Mouse (Mus musculus): ENCODE data around the gene Pla2g4b. TPM values are rescaled to one million over a fixed set of nuclear protein-coding genes. Genes with fewer than 3 reads are reported as not detected.

Pla2g4b gene
- polyA plus RNA-seq, 1 experiment from 2014 or later = 1.6 TPM

- DNase-seq (ENCODE audit: low spot score) (no peak), ATAC-seq (ENCODE audit: insufficient read depth, low FRiP score, low TSS enrichment) (no peak)
- H3K27me3 ChIP-seq (ENCODE audit: control insufficient read depth, insufficient read depth, low read length) = no peaks in the 10 kb centered on the region
- no peak overlapping the region for H3K4me2 ChIP-seq (ENCODE audit: low read depth)
- H3K9ac ChIP-seq (ENCODE audit: low read length) = no peak overlapping the region
- no peaks in the 10 kb centered on the region for H3K36me3 ChIP-seq (ENCODE audit: control insufficient read depth, insufficient read depth, low read length)
- H3K9me3 ChIP-seq (ENCODE audit: control insufficient read depth, low read length) = no peaks in the 10 kb centered on the region
- no peaks in the 10 kb centered on the region for H3K4me1 ChIP-seq (ENCODE audit: control insufficient read depth, insufficient read depth, low read length)
- WGBS = 70% methylated on average over 4 of the region's 4 CpGs
- H3K4me3 ChIP-seq (ENCODE audit: low read depth, low read length) = no peak overlapping the region
- H3K27ac ChIP-seq (ENCODE audit: low read depth, low read length) = no peak overlapping the region
Observed at GRCm38 (mm10) chr2:120008672-120009071, 24.5 kb upstream of the Pla2g4b start.

GRCm38 (mm10) chr2:120011462-120012200 lies 21.6 kb upstream of the Pla2g4b start:
- DNase-seq (ENCODE audit: low spot score) (peak; percentile 39), ATAC-seq (ENCODE audit: insufficient read depth, low FRiP score, low TSS enrichment) (no peak)
- Histone ChIP-seq H3K4me1 (ENCODE audit: control insufficient read depth, insufficient read depth, low read length) (no peaks in the 10 kb centered on the region), H3K36me3 (ENCODE audit: control insufficient read depth, insufficient read depth, low read length) (no peaks in the 10 kb centered on the region), H3K27ac (ENCODE audit: low read depth, low read length) (no peak overlapping the region), H3K4me2 (ENCODE audit: low read depth) (no peak overlapping the region), H3K27me3 (ENCODE audit: control insufficient read depth, insufficient read depth, low read length) (no peaks in the 10 kb centered on the region), H3K4me3 (ENCODE audit: low read depth, low read length) (no peak overlapping the region), H3K9ac (ENCODE audit: low read length) (no peak overlapping the region), H3K9me3 (ENCODE audit: control insufficient read depth, low read length) (no peaks in the 10 kb centered on the region)
- WGBS = 82% methylated on average over 8 of the region's 8 CpGs

GRCm38 (mm10) chr2:120012924-120013323 lies 20.3 kb upstream of the Pla2g4b start:
- no peak overlapping the region for H3K27ac ChIP-seq (ENCODE audit: low read depth, low read length)
- H3K36me3 ChIP-seq (ENCODE audit: control insufficient read depth, insufficient read depth, low read length) = no peaks in the 10 kb centered on the region
- ATAC-seq (ENCODE audit: insufficient read depth, low FRiP score, low TSS enrichment) (no peak), DNase-seq (ENCODE audit: low spot score) (no peak)
- H3K27me3 ChIP-seq (ENCODE audit: control insufficient read depth, insufficient read depth, low read length) = no peaks in the 10 kb centered on the region
- H3K9me3 ChIP-seq (ENCODE audit: control insufficient read depth, low read length) = no peaks in the 10 kb centered on the region
- H3K4me3 ChIP-seq (ENCODE audit: low read depth, low read length) = no peak overlapping the region
- no peak overlapping the region for H3K4me2 ChIP-seq (ENCODE audit: low read depth)
- no peak overlapping the region for H3K9ac ChIP-seq (ENCODE audit: low read length)
- 88% methylated on average over 13 of the region's 13 CpGs for WGBS
- H3K4me1 ChIP-seq (ENCODE audit: control insufficient read depth, insufficient read depth, low read length) = no peaks in the 10 kb centered on the region

- no peaks in the 10 kb centered on the region for H3K4me1 ChIP-seq (ENCODE audit: control insufficient read depth, insufficient read depth, low read length)
- H3K4me2 ChIP-seq (ENCODE audit: low read depth) = no peak overlapping the region
- ATAC-seq (ENCODE audit: insufficient read depth, low FRiP score, low TSS enrichment) = no peak
- no peak overlapping the region for H3K27ac ChIP-seq (ENCODE audit: low read depth, low read length)
- WGBS = 99% methylated on average over 2 of the region's 2 CpGs
- no peak overlapping the region for H3K9ac ChIP-seq (ENCODE audit: low read length)
- DNase-seq (ENCODE audit: low spot score) = no peak
- no peaks in the 10 kb centered on the region for H3K27me3 ChIP-seq (ENCODE audit: control insufficient read depth, insufficient read depth, low read length)
- no peak overlapping the region for H3K4me3 ChIP-seq (ENCODE audit: low read depth, low read length)
- H3K9me3 ChIP-seq (ENCODE audit: control insufficient read depth, low read length) = no peaks in the 10 kb centered on the region
- H3K36me3 ChIP-seq (ENCODE audit: control insufficient read depth, insufficient read depth, low read length) = no peaks in the 10 kb centered on the region
Observed at GRCm38 (mm10) chr2:120013831-120014486, 19.3 kb upstream of the Pla2g4b start.

GRCm38 (mm10) chr2:120015882-120016281 lies 17.3 kb upstream of the Pla2g4b start:
- no peak for ATAC-seq (ENCODE audit: insufficient read depth, low FRiP score, low TSS enrichment)
- H3K4me1 ChIP-seq (ENCODE audit: control insufficient read depth, insufficient read depth, low read length) = no peaks in the 10 kb centered on the region
- H3K9me3 ChIP-seq (ENCODE audit: control insufficient read depth, low read length) = no peaks in the 10 kb centered on the region
- no peak overlapping the region for H3K9ac ChIP-seq (ENCODE audit: low read length)
- no peak overlapping the region for H3K4me2 ChIP-seq (ENCODE audit: low read depth)
- DNase-seq (ENCODE audit: low spot score) = no peak
- 91% methylated on average over 4 of the region's 4 CpGs for WGBS
- H3K4me3 ChIP-seq (ENCODE audit: low read depth, low read length) = no peak overlapping the region
- H3K27ac ChIP-seq (ENCODE audit: low read depth, low read length) = no peak overlapping the region
- peaks cover 4% of the 10 kb centered on the region; the same call in 1 of the 2 replicates for H3K36me3 ChIP-seq (ENCODE audit: control insufficient read depth, insufficient read depth, low read length)
- no peaks in the 10 kb centered on the region for H3K27me3 ChIP-seq (ENCODE audit: control insufficient read depth, insufficient read depth, low read length)

- ATAC-seq (ENCODE audit: insufficient read depth, low FRiP score, low TSS enrichment) (no peak), DNase-seq (ENCODE audit: low spot score) (no peak)
- Histone ChIP-seq H3K4me3 (ENCODE audit: low read depth, low read length) (no peak overlapping the region), H3K27ac (ENCODE audit: low read depth, low read length) (no peak overlapping the region), H3K9ac (ENCODE audit: low read length) (no peak overlapping the region), H3K4me1 (ENCODE audit: control insufficient read depth, insufficient read depth, low read length) (no peaks in the 10 kb centered on the region), H3K4me2 (ENCODE audit: low read depth) (no peak overlapping the region), H3K36me3 (ENCODE audit: control insufficient read depth, insufficient read depth, low read length) (peaks cover 9% of the 10 kb centered on the region; the same call in 1 of the 2 replicates), H3K27me3 (ENCODE audit: control insufficient read depth, insufficient read depth, low read length) (no peaks in the 10 kb centered on the region), H3K9me3 (ENCODE audit: control insufficient read depth, low read length) (no peaks in the 10 kb centered on the region)
- WGBS = 92% methylated on average over 12 of the region's 12 CpGs
Observed at GRCm38 (mm10) chr2:120017599-120017998, 15.6 kb upstream of the Pla2g4b start.

GRCm38 (mm10) chr2:120024337-120024736 lies 8.9 kb upstream of the Pla2g4b start:
- Histone ChIP-seq H3K9ac (ENCODE audit: low read length) (no peak overlapping the region), H3K9me3 (ENCODE audit: control insufficient read depth, low read length) (no peaks in the 10 kb centered on the region), H3K4me3 (ENCODE audit: low read depth, low read length) (no peak overlapping the region), H3K4me1 (ENCODE audit: control insufficient read depth, insufficient read depth, low read length) (peaks cover 7% of the 10 kb centered on the region; the same call in 1 of the 2 replicates), H3K27me3 (ENCODE audit: control insufficient read depth, insufficient read depth, low read length) (no peaks in the 10 kb centered on the region), H3K4me2 (ENCODE audit: low read depth) (no peak overlapping the region), H3K27ac (ENCODE audit: low read depth, low read length) (no peak overlapping the region), H3K36me3 (ENCODE audit: control insufficient read depth, insufficient read depth, low read length) (peaks cover 8% of the 10 kb centered on the region; the same call in 1 of the 2 replicates)
- WGBS = 82% methylated on average over 5 of the region's 5 CpGs
- DNase-seq (ENCODE audit: low spot score) = no peak
- ATAC-seq (ENCODE audit: insufficient read depth, low FRiP score, low TSS enrichment) = no peak

GRCm38 (mm10) chr2:120026984-120027949 lies 6.0 kb upstream of the Pla2g4b start, which contains the start of the genes Jmjd7 and Gm28042:
Jmjd7 (plus strand) TSS chr2:120027483.
Gm28042 (plus strand) TSS chr2:120027493.
- ATAC-seq (ENCODE audit: insufficient read depth, low FRiP score, low TSS enrichment) = peak; percentile 84; the same call in 1 of the 2 replicates
- no peaks in the 10 kb centered on the region for H3K27me3 ChIP-seq (ENCODE audit: control insufficient read depth, insufficient read depth, low read length)
- H3K4me2 ChIP-seq (ENCODE audit: low read depth) = peak within 1 kb of the TSS; percentile 53
- H3K4me3 ChIP-seq (ENCODE audit: low read depth, low read length) = peak within 1 kb of the TSS; percentile 53
- H3K9ac ChIP-seq (ENCODE audit: low read length) = peak within 1 kb of the TSS; percentile 63
- peaks cover 7% of the 10 kb centered on the region; the same call in 1 of the 2 replicates for H3K4me1 ChIP-seq (ENCODE audit: control insufficient read depth, insufficient read depth, low read length)
- no peaks in the 10 kb centered on the region for H3K9me3 ChIP-seq (ENCODE audit: control insufficient read depth, low read length)
- WGBS = 5% methylated on average over 50 of the region's 50 CpGs
- peak within 1 kb of the TSS; percentile 30; the same call in 1 of the 2 replicates for H3K27ac ChIP-seq (ENCODE audit: low read depth, low read length)
- DNase-seq (ENCODE audit: low spot score) = peak; percentile 89
- 0 out of 2 replicates have a peak, but pooled peaks cover 6% of the 10 kb centered on the region for H3K36me3 ChIP-seq (ENCODE audit: control insufficient read depth, insufficient read depth, low read length)
